Mouse (Mus musculus): ENCODE results near the gene Heyl. TPM values are rescaled to one million over a fixed set of nuclear protein-coding genes. Genes with fewer than 3 reads are reported as not detected.
A peak's percentile ranks its signal among the peaks of the same experiment; 100 is the strongest.
"Not testable (repeated sequence)": the region's sequence is repeated elsewhere in the genome, so short reads cannot be mapped to it uniquely, and the experiment has no call there.

Heyl gene
- total and polyA plus RNA-seq, 2 experiments = 0.28 to 1.0 TPM

GRCm38 (mm10) chr4:123293661-123294443, 60.5 kb downstream of the Heyl start:
- Histone ChIP-seq H3K4me1 (ENCODE audit: control insufficient read depth, insufficient read depth, low read length) (no peaks in the 10 kb centered on the region), H3K4me3 (ENCODE audit: insufficient read depth, low read depth, low read length) (no peak overlapping the region), H3K27ac (replicated peaks; ENCODE audit: insufficient read depth, low read depth, low read length) (no peak overlapping the region), H3K36me3 (ENCODE audit: control insufficient read depth, insufficient read depth, low read length) (peaks cover 61% of the 10 kb centered on the region), H3K79me2 (ENCODE audit: control insufficient read depth, insufficient read depth, low read length) (no peaks in the 10 kb centered on the region), H3K9ac (ENCODE audit: low read depth, low read length) (no peak overlapping the region), H3K27me3 (ENCODE audit: control insufficient read depth, insufficient read depth, low read length) (no peaks in the 10 kb centered on the region)
- TF ChIP-seq POLR2A (IDR thresholded peaks at IDR 0.05; ENCODE audit: extremely low read depth, insufficient read depth, low read length) (no peak), CTCF (IDR thresholded peaks at IDR 0.05; ENCODE audit: low read depth, low read length) (no peak)
- WGBS = 63% methylated on average over 7 of the region's 7 CpGs
- peak; percentile 37 for DNase-seq (ENCODE audit: extremely low read depth, low read depth, low spot score)

GRCm38 (mm10) chr4:123295026-123295425, 61.7 kb downstream of the Heyl start:
- peaks cover 55% of the 10 kb centered on the region for H3K36me3 ChIP-seq (ENCODE audit: control insufficient read depth, insufficient read depth, low read length)
- H3K27me3 ChIP-seq (ENCODE audit: control insufficient read depth, insufficient read depth, low read length); H3K4me1 ChIP-seq (ENCODE audit: control insufficient read depth, insufficient read depth, low read length); H3K9ac ChIP-seq (ENCODE audit: low read depth, low read length); H3K27ac ChIP-seq (replicated peaks; ENCODE audit: insufficient read depth, low read depth, low read length); H3K79me2 ChIP-seq (ENCODE audit: control insufficient read depth, insufficient read depth, low read length); H3K4me3 ChIP-seq (ENCODE audit: insufficient read depth, low read depth, low read length); DNase-seq (ENCODE audit: extremely low read depth, low read depth, low spot score): not testable (repeated sequence)
- 78% methylated on average over 15 of the region's 15 CpGs for WGBS

- Histone ChIP-seq H3K4me1 (ENCODE audit: control insufficient read depth, insufficient read depth, low read length) (peaks cover 4% of the 10 kb centered on the region), H3K27me3 (ENCODE audit: control insufficient read depth, insufficient read depth, low read length) (no peaks in the 10 kb centered on the region), H3K9ac (ENCODE audit: low read depth, low read length) (no peak overlapping the region), H3K36me3 (ENCODE audit: control insufficient read depth, insufficient read depth, low read length) (peaks cover 54% of the 10 kb centered on the region), H3K79me2 (ENCODE audit: control insufficient read depth, insufficient read depth, low read length) (no peaks in the 10 kb centered on the region), H3K27ac (replicated peaks; ENCODE audit: insufficient read depth, low read depth, low read length) (no peak overlapping the region), H3K4me3 (ENCODE audit: insufficient read depth, low read depth, low read length) (no peak overlapping the region)
- TF ChIP-seq CTCF (IDR thresholded peaks at IDR 0.05; ENCODE audit: low read depth, low read length) (no peak), POLR2A (IDR thresholded peaks at IDR 0.05; ENCODE audit: extremely low read depth, insufficient read depth, low read length) (no peak)
- DNase-seq (ENCODE audit: extremely low read depth, low read depth, low spot score) = peak; percentile 63
- WGBS = 78% methylated on average over 21 of the region's 21 CpGs
Observed at GRCm38 (mm10) chr4:123295516-123296147, 62.3 kb downstream of the Heyl start.

- no peak for TF ChIP-seq CTCF (IDR thresholded peaks at IDR 0.05; ENCODE audit: low read depth, low read length)
- TF ChIP-seq POLR2A (IDR thresholded peaks at IDR 0.05; ENCODE audit: extremely low read depth, insufficient read depth, low read length) = no peak
- DNase-seq (ENCODE audit: extremely low read depth, low read depth, low spot score) = no peak
- WGBS = 90% methylated on average over 5 of the region's 5 CpGs
Observed at GRCm38 (mm10) chr4:123296148-123296534, 62.8 kb downstream of the Heyl start.

GRCm38 (mm10) chr4:123297195-123297960, 64.0 kb downstream of the Heyl start:
- no peaks in the 10 kb centered on the region for H3K79me2 ChIP-seq (ENCODE audit: control insufficient read depth, insufficient read depth, low read length)
- peak; percentile 40 for DNase-seq (ENCODE audit: extremely low read depth, low read depth, low spot score)
- WGBS = 84% methylated on average over 22 of the region's 22 CpGs

More at GRCm38 (mm10) chr4:123296148-123296534, 62.8 kb downstream of the Heyl start:
- H3K27ac ChIP-seq (replicated peaks; ENCODE audit: insufficient read depth, low read depth, low read length) = no peak overlapping the region
- H3K79me2 ChIP-seq (ENCODE audit: control insufficient read depth, insufficient read depth, low read length) = no peaks in the 10 kb centered on the region
- no peaks in the 10 kb centered on the region for H3K27me3 ChIP-seq (ENCODE audit: control insufficient read depth, insufficient read depth, low read length)
- no peak overlapping the region for H3K9ac ChIP-seq (ENCODE audit: low read depth, low read length)
- peaks cover 52% of the 10 kb centered on the region for H3K36me3 ChIP-seq (ENCODE audit: control insufficient read depth, insufficient read depth, low read length)
- peaks cover 4% of the 10 kb centered on the region for H3K4me1 ChIP-seq (ENCODE audit: control insufficient read depth, insufficient read depth, low read length)
- H3K4me3 ChIP-seq (ENCODE audit: insufficient read depth, low read depth, low read length) = no peak overlapping the region

More at GRCm38 (mm10) chr4:123297195-123297960, 64.0 kb downstream of the Heyl start:
- no peak overlapping the region for H3K27ac ChIP-seq (replicated peaks; ENCODE audit: insufficient read depth, low read depth, low read length)
- H3K4me3 ChIP-seq (ENCODE audit: insufficient read depth, low read depth, low read length) = no peak overlapping the region
- H3K4me1 ChIP-seq (ENCODE audit: control insufficient read depth, insufficient read depth, low read length) = peaks cover 4% of the 10 kb centered on the region
- H3K9ac ChIP-seq (ENCODE audit: low read depth, low read length) = no peak overlapping the region
- no peaks in the 10 kb centered on the region for H3K27me3 ChIP-seq (ENCODE audit: control insufficient read depth, insufficient read depth, low read length)
- TF ChIP-seq POLR2A (IDR thresholded peaks at IDR 0.05; ENCODE audit: extremely low read depth, insufficient read depth, low read length) (no peak), CTCF (IDR thresholded peaks at IDR 0.05; ENCODE audit: low read depth, low read length) (no peak)
- H3K36me3 ChIP-seq (ENCODE audit: control insufficient read depth, insufficient read depth, low read length) = peaks cover 43% of the 10 kb centered on the region
